ENCODE assay signal across 8 mouse cellular contexts in the genomic region with DNA sequence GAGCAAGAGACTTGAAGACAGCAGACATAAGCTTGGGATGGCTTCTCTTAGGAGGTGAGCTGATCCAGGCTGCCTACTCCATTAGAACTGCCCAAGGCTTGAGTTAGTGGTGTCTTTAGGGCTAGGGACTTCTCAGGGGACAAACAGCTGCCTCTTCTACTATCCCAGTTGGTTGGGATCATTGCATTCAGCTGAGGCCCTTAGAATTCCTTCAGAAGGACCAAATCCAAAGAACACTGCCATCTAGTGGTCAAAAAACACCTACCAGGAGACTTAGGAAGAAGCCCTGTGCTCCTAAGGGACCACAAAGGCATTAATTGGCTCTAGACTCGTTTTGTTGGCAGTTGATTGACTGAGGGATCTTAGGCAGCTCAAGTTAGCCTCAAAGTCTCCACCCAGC. TPM values are rescaled to one million over a fixed set of nuclear protein-coding genes. Genes with fewer than 3 reads are reported as not detected.
DNase-seq lines count a peak whose midpoint lies in the region; ATAC-seq and TF ChIP-seq lines count a peak whose summit lies in the region.

No protein-coding gene starts in this region.

- ATAC-seq in forebrain, embryonic 13.5 days, result peak; percentile 45; the same call in 1 of the 2 replicates
- ATAC-seq in forebrain, embryonic 12.5 days (ENCODE audit: low FRiP score), result no peak
- ATAC-seq in forebrain, embryonic 14.5 days, result peak; percentile 65; the same call in 1 of the 2 replicates
- ATAC-seq in kidney, postnatal 0 days (replicated peaks; ENCODE audit: low FRiP score, low read depth), result no peak
- no peak for ATAC-seq in activated CD4-positive, CD25-positive, alpha-beta regulatory T cell, adult 4 months

- no peak overlapping the region for H3K9ac ChIP-seq in forebrain, embryonic 13.5 days
- no peak overlapping the region for H3K9ac ChIP-seq in forebrain, embryonic 12.5 days
- H3K9ac ChIP-seq in forebrain, embryonic 14.5 days (ENCODE audit: low read length), result 0 out of 2 replicates have a peak overlapping the region, but pooled peaks have one; percentile 21
- no peak overlapping the region for H3K9ac ChIP-seq in kidney, postnatal 0 days (ENCODE audit: low read depth, low read length)

- H3K9me3 ChIP-seq in forebrain, embryonic 13.5 days (replicated peaks), result no peaks in the 10 kb centered on the region
- no peaks in the 10 kb centered on the region for H3K9me3 ChIP-seq in forebrain, embryonic 12.5 days
- no peaks in the 10 kb centered on the region for H3K9me3 ChIP-seq in forebrain, embryonic 14.5 days (replicated peaks; ENCODE audit: control insufficient read depth, low read length)
- H3K9me3 ChIP-seq in kidney, postnatal 0 days (replicated peaks; ENCODE audit: low read length), result no peaks in the 10 kb centered on the region

- H3K36me3 ChIP-seq in forebrain, embryonic 13.5 days (ENCODE audit: poor library complexity, severe bottlenecking), result peaks cover 6% of the 10 kb centered on the region; the same call in 1 of the 2 replicates
- H3K36me3 ChIP-seq in forebrain, embryonic 12.5 days (replicated peaks), result peaks cover 5% of the 10 kb centered on the region; the same call in 1 of the 2 replicates
- peaks cover 12% of the 10 kb centered on the region; the same call in 1 of the 2 replicates for H3K36me3 ChIP-seq in forebrain, embryonic 14.5 days (ENCODE audit: control insufficient read depth, insufficient read depth, low read length)
- H3K36me3 ChIP-seq in kidney, postnatal 0 days (ENCODE audit: insufficient read depth, low read length), result 0 out of 2 replicates have a peak, but pooled peaks cover 6% of the 10 kb centered on the region

- H3K4me1 ChIP-seq in forebrain, embryonic 13.5 days, result no peaks in the 10 kb centered on the region
- H3K4me1 ChIP-seq in forebrain, embryonic 12.5 days, result no peaks in the 10 kb centered on the region
- H3K4me1 ChIP-seq in forebrain, embryonic 14.5 days (ENCODE audit: control insufficient read depth, insufficient read depth, low read length), result no peaks in the 10 kb centered on the region
- no peaks in the 10 kb centered on the region for H3K4me1 ChIP-seq in kidney, postnatal 0 days (replicated peaks; ENCODE audit: insufficient read depth, low read length)

- H3K4me3 ChIP-seq in forebrain, embryonic 13.5 days, result no peak overlapping the region
- H3K4me3 ChIP-seq in forebrain, embryonic 12.5 days (replicated peaks), result no peak overlapping the region
- no peak overlapping the region for H3K4me3 ChIP-seq in forebrain, embryonic 14.5 days (ENCODE audit: low read depth, low read length)
- H3K4me3 ChIP-seq in kidney, postnatal 0 days (replicated peaks; ENCODE audit: low read depth, low read length), result no peak overlapping the region

- 0% methylated on average over 1 of the region's 1 CpGs for WGBS in forebrain, embryonic 13.5 days
- 0% methylated on average over 1 of the region's 1 CpGs for WGBS in forebrain, embryonic 12.5 days
- 0% methylated on average over 1 of the region's 1 CpGs for WGBS in forebrain, embryonic 14.5 days
- WGBS in kidney, postnatal 0 days, result 0% methylated on average over 1 of the region's 1 CpGs

- H3K27ac ChIP-seq in forebrain, embryonic 13.5 days, result no peak overlapping the region
- H3K27ac ChIP-seq in forebrain, embryonic 12.5 days, result no peak overlapping the region
- no peak overlapping the region for H3K27ac ChIP-seq in forebrain, embryonic 14.5 days (ENCODE audit: low read depth, low read length)
- H3K27ac ChIP-seq in kidney, postnatal 0 days, result no peak overlapping the region

- H3K27me3 ChIP-seq in forebrain, embryonic 13.5 days, result no peaks in the 10 kb centered on the region
- no peaks in the 10 kb centered on the region for H3K27me3 ChIP-seq in forebrain, embryonic 12.5 days
- no peaks in the 10 kb centered on the region for H3K27me3 ChIP-seq in forebrain, embryonic 14.5 days (replicated peaks; ENCODE audit: control insufficient read depth, insufficient read depth, low read length)
- no peaks in the 10 kb centered on the region for H3K27me3 ChIP-seq in kidney, postnatal 0 days (ENCODE audit: insufficient read depth, low read length)

- H3K4me2 ChIP-seq in forebrain, embryonic 13.5 days, result no peak overlapping the region
- H3K4me2 ChIP-seq in forebrain, embryonic 12.5 days, result no peak overlapping the region
- no peak overlapping the region for H3K4me2 ChIP-seq in forebrain, embryonic 14.5 days (ENCODE audit: low read length)
- no peak overlapping the region for H3K4me2 ChIP-seq in kidney, postnatal 0 days (ENCODE audit: low read length)

- DNase-seq in 3134 (ENCODE audit: extremely low read depth, insufficient read length, low spot score), result peak; percentile 56
- DNase-seq in adipocyte (ENCODE audit: low spot score), result peak; percentile 88
- peak; percentile 94 for DNase-seq in forebrain, embryonic 14.5 days (ENCODE audit: low spot score)
- DNase-seq in kidney, postnatal 0 days (ENCODE audit: low spot score), result peak; percentile 96
- DNase-seq in mesoderm, embryonic 11.5 days (ENCODE audit: low read depth, low spot score), result peak; percentile 85

- peak; percentile 91 for TF ChIP-seq CTCF in kidney, postnatal 0 days (IDR thresholded peaks at IDR 0.05; ENCODE audit: low read depth)

RNA-seq across cellular contexts. Expression of a gene that starts 16.3 kb away (rescaled TPM):
- 260 and 278 TPM in 2 replicates for polyA plus RNA-seq in forebrain, embryonic 13.5 days (2015; fragmentation: Nextera tagmentation; extraction: Ambion mirVana)
- 211 TPM in 2 replicates for polyA plus RNA-seq in forebrain, embryonic 12.5 days (2016; fragmentation: Nextera tagmentation; extraction: Ambion mirVana)
- 238 and 292 TPM in 2 replicates for polyA plus RNA-seq in forebrain, embryonic 14.5 days (2014; fragmentation: Nextera tagmentation; extraction: Ambion mirVana)
- polyA plus RNA-seq in kidney, postnatal 0 days (2015; fragmentation: Nextera tagmentation; extraction: Ambion mirVana), result 495 and 517 TPM in 2 replicates
- polyA plus RNA-seq in activated CD4-positive, CD25-positive, alpha-beta regulatory T cell, adult 4 months (2017; shearing (Covaris generic)), result 100 to 1,000 TPM; 224 to 229 TPM

RNA-seq across cellular contexts. Expression of a gene that starts 21.8 kb away (rescaled TPM):
- 273 and 289 TPM in 2 replicates for polyA plus RNA-seq in forebrain, embryonic 13.5 days (2015; fragmentation: Nextera tagmentation; extraction: Ambion mirVana)
- 329 and 395 TPM in 2 replicates for polyA plus RNA-seq in forebrain, embryonic 12.5 days (2016; fragmentation: Nextera tagmentation; extraction: Ambion mirVana)
- polyA plus RNA-seq in forebrain, embryonic 14.5 days (2014; fragmentation: Nextera tagmentation; extraction: Ambion mirVana), result 300 and 365 TPM in 2 replicates
- 1,281 and 1,429 TPM in 2 replicates for polyA plus RNA-seq in kidney, postnatal 0 days (2015; fragmentation: Nextera tagmentation; extraction: Ambion mirVana)
- polyA plus RNA-seq in activated CD4-positive, CD25-positive, alpha-beta regulatory T cell, adult 4 months (2017; shearing (Covaris generic)), result not detected

RNA-seq across cellular contexts. Expression of a gene that starts 24.7 kb away (rescaled TPM):
- polyA plus RNA-seq in forebrain, embryonic 13.5 days (2015; fragmentation: Nextera tagmentation; extraction: Ambion mirVana), result 182 and 199 TPM in 2 replicates
- polyA plus RNA-seq in forebrain, embryonic 12.5 days (2016; fragmentation: Nextera tagmentation; extraction: Ambion mirVana), result 239 and 249 TPM in 2 replicates
- 141 and 146 TPM in 2 replicates for polyA plus RNA-seq in forebrain, embryonic 14.5 days (2014; fragmentation: Nextera tagmentation; extraction: Ambion mirVana)
- polyA plus RNA-seq in kidney, postnatal 0 days (2015; fragmentation: Nextera tagmentation; extraction: Ambion mirVana), result 109 and 119 TPM in 2 replicates
- polyA plus RNA-seq in activated CD4-positive, CD25-positive, alpha-beta regulatory T cell, adult 4 months (2017; shearing (Covaris generic)), result 10 to 100 TPM; 62.4 to 65.3 TPM

Comparison
In these comparisons a context has a peak if more than half of its experiments do, and no peak if none do; other contexts are left out.
1. ATAC-seq: peak in forebrain, embryonic 13.5 days (single experiment) and forebrain, embryonic 14.5 days (single experiment); none in forebrain, embryonic 12.5 days (single experiment), kidney, postnatal 0 days (single experiment) and activated CD4-positive, CD25-positive, alpha-beta regulatory T cell, adult 4 months (single experiment).
2. RNA of a gene that starts 21.8 kb away (polyA plus RNA-seq): 1,281 to 1,429 TPM in kidney, postnatal 0 days, 329 to 395 TPM in forebrain, embryonic 12.5 days, 300 to 365 TPM in forebrain, embryonic 14.5 days and 273 to 289 TPM in forebrain, embryonic 13.5 days; not detected in activated CD4-positive, CD25-positive, alpha-beta regulatory T cell, adult 4 months; every median in the first group is over 100 times any median in the second.
3. Peak in every context shown above with its lines, with median percentiles within 50 percentile points of each other: DNase-seq.